Mouse (Mus musculus) C3H10T1/2 (cell line): ENCODE data around the gene Mcpt2. TPM values are rescaled to one million over a fixed set of nuclear protein-coding genes. Genes with fewer than 3 reads are reported as not detected.

Experiments used
- polyA plus RNA-seq, 2 experiments: library from polyadenylated mRNA; unstranded; fragments of >200 nt; fragmentation: generic; extraction: Trizol; gene quantifications; one replicate each; pipeline ENCODE4 v1.2.1; 2012; ENCODE audit warnings: missing spikeins in 2 of 2

Gene Mcpt2
- not detected for polyA plus RNA-seq

DNA sequence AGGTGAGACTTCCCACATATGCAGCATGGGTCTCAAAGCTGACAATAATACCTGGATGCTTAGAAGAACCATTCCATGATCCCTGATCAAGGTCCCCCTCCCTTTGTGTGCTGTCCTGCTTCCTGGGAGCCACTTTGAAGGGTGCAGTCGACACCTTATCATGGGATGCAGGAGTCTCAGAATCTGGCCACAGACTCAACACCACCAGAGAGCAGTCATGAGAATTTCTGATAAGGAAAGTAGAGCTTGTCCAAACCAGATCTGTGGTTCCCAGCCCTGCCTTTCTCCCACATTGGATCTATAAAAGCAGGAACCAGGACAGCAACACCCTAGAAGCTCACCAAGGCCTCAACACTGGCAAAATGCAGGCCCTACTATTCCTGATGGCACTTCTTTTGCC is at the start of gene Mcpt2:
Mcpt2 (plus strand) TSS at position 250 of the 400 bp plus-strand sequence.

DNA sequence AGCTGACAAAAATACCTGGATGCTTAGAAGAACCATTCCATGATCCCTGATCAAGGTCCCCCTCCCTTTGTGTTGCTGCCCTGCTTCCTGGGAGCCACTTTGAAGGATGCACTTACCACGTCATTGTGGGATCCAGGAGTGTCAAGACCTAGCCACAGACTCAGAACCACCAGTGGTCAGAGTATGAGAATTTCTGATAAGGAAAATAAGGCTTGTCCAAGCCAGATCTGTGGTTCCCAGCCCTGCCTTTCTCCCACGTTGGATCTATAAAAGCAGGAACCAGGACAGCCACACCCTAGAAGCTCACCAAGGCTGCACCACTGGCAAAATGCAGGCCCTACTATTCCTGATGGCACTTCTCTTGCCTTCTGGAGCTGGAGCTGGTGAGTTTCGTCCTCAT is 24.2 kb upstream of the Mcpt2 start, which contains the start of gene Mcpt1:
Mcpt1 (plus strand) TSS at position 301 of the 400 bp plus-strand sequence.

DNA sequence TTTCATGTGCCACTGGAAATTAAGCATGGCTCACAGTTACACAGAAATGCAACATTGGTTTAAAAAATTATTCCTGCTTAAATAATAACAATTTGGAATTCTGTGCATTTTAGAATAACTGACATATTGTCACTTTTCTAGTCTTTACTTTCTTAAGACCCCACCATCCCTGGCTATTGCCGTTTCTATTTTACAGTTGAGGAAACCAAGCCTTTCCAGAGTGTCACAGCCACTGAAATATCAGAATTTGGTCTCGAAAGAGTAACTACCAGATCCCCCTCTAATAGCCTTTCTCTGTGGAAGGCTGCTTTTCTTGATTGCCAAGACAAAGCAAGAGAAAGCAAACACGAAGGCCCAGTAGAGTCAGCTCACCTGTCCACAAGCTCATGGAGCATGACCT is 11.4 kb upstream of the Mcpt2 start, which contains the start of gene Mcpt9:
Mcpt9 (minus strand) TSS at position 101 of the 400 bp plus-strand sequence.

DNA sequence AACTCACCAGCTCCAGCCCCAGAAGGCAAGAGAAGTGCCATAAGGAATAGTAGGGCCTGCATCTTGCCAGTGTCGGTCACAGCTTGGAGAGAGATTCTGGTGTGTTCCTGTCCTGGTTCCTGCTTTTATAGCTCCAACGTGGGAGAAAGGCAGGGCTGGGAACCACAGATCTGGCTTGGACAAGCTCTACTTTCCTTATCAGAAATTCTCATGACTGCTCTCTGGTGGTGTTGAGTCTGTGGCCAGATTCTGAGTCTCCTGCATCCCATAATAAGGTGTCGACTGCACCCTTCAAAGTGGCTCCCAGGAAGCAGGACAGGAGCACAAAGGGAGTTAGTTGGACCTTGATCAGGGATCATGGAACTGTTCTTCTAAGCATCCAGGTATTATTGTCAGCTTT is 20.4 kb downstream of the Mcpt2 start, which contains the start of gene Mcpt4:
Mcpt4 (minus strand) TSS at position 101 of the 400 bp plus-strand sequence.

DNA sequence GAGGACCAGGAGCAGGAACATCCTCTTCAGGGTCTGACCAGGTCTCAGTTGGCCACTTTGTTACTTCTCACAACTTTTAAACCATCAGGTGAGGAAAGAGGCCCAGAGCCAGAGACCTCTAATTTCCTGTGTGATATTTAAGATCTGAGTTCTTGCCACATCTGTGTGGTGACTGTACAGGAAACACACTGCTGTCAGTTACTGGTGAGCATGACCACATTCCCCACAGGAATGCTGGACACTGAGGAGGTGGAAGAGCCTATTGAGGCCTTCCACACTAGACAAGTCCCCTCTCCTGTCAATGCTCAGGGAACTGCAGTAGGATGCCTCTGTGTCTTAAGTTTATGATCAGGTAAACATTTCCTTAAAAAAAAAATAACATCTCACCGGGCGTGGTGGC is 43.3 kb downstream of the Mcpt2 start, which contains the start of gene Mcpt8:
Mcpt8 (minus strand) TSS at position 107 of the 400 bp plus-strand sequence.

Other genes with a start within 250 kb of the Mcpt2 start
- 10 to 100 TPM in 1 of 2 experiments, 1 to 10 TPM in 1; 2.5 to 19.8 TPM for gene Nfatc4, start 218.9 kb upstream of the Mcpt2 start, polyA plus RNA-seq
- gene Nynrin, start 188.0 kb upstream of the Mcpt2 start, polyA plus RNA-seq, result 1 to 10 TPM in 1 of 2 experiments, under 1 TPM in 1; 0.09 to 4.1 TPM
- gene Cbln3, start 157.6 kb upstream of the Mcpt2 start, polyA plus RNA-seq, result under 1 TPM; 0.08 to 0.98 TPM
- gene Khnyn, start 157.1 kb upstream of the Mcpt2 start, polyA plus RNA-seq, result 1 to 10 TPM; 1.2 to 9.7 TPM
- gene Sdr39u1, start 141.7 kb upstream of the Mcpt2 start, polyA plus RNA-seq, result under 1 TPM in 1 of 2 experiments, not detected in 1; 0.44 TPM
- under 1 TPM in 1 of 2 experiments, not detected in 1; 0.05 TPM for gene Cma1, start 97.4 kb upstream of the Mcpt2 start, polyA plus RNA-seq
- not detected for gene Cma2, start 91.1 kb upstream of the Mcpt2 start, polyA plus RNA-seq
- not detected for gene Mcpt1, start 24.1 kb upstream of the Mcpt2 start, polyA plus RNA-seq
- gene Mcpt9, start 11.5 kb upstream of the Mcpt2 start, polyA plus RNA-seq, result not detected
- not detected for gene Mcpt4, start 20.3 kb downstream of the Mcpt2 start, polyA plus RNA-seq
- gene Mcpt8, start 43.2 kb downstream of the Mcpt2 start, polyA plus RNA-seq, result under 1 TPM in 1 of 2 experiments, not detected in 1; 0.28 TPM
- gene Ctsg, start 60.5 kb downstream of the Mcpt2 start, polyA plus RNA-seq, result not detected
- gene Gzme, start 78.6 kb downstream of the Mcpt2 start, polyA plus RNA-seq, result not detected
- gene Gzmd, start 90.6 kb downstream of the Mcpt2 start, polyA plus RNA-seq, result not detected
- gene Gzmg, start 117.5 kb downstream of the Mcpt2 start, polyA plus RNA-seq, result not detected
- not detected for gene Gzmn, start 132.6 kb downstream of the Mcpt2 start, polyA plus RNA-seq
- not detected for gene Gzmf, start 169.4 kb downstream of the Mcpt2 start, polyA plus RNA-seq
- not detected for gene Gzmc, start 192.6 kb downstream of the Mcpt2 start, polyA plus RNA-seq
- not detected for gene Gzmb, start 220.2 kb downstream of the Mcpt2 start, polyA plus RNA-seq